Mouse (Mus musculus) liver, postnatal 0 days (tissue): ENCODE data around the gene Arpp21.

Experiments used
- CTCF ChIP-seq: sonication (generic); IDR thresholded peaks from 2 replicates; pipeline ENCODE4 v1.5.1; 2016; ENCODE audit warnings: antibody characterized with exemption, low read depth
- EP300 ChIP-seq: IDR thresholded peaks from 2 replicates; pipeline ENCODE4 v1.6.1; 2016; ENCODE audit warnings: antibody characterized with exemption, low read depth, mild to moderate bottlenecking

DNA sequence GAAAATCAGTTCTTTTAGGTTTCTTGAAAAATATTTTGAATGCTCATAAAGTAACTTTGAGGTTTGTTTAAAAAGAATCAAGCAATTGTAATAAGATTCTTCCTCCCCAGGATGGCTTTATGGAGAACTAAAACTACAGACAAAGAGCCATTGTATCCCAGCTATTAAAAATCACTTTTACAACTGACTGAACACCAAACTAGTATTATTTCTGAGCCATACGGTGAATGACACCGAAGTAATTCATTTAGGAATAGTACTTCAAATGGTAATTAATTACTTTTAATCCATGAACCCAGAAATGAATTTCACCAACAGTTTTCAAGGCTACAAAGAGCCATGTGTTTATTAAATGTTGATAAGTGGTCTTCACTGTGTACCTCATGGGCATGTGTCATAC, 74.8 kb downstream of the Arpp21 start:
- TF ChIP-seq CTCF, result no peak
- no peak for TF ChIP-seq EP300
